Mouse (Mus musculus) hindbrain, embryonic 10.5 days (tissue): ENCODE results near the gene Cd82. TPM values are rescaled to one million over a fixed set of nuclear protein-coding genes. Genes with fewer than 3 reads are reported as not detected.
A peak's percentile ranks its signal among the peaks of the same experiment; 100 is the strongest.

Source experiments
- DNase-seq: peaks from one replicate; pipeline ENCODE4 v3.0.0-alpha.2; 2017; ENCODE audit warnings: low spot score
- H3K27ac ChIP-seq: fragments of 300-500 bp; sonication (generic); 2 replicates; pipeline ENCODE4 v1.5.1; 2016; ENCODE audit warnings: mild to moderate bottlenecking, moderate library complexity
- H3K27me3 ChIP-seq: fragments of 300-500 bp; sonication (generic); 2 replicates; pipeline ENCODE4 v1.6.1; 2016; ENCODE audit warnings: mild to moderate bottlenecking; ENCODE audit not compliant: poor library complexity, insufficient read depth, severe bottlenecking
- H3K36me3 ChIP-seq: fragments of 300-500 bp; sonication (generic); 2 replicates; pipeline ENCODE4 v1.6.1; 2016; ENCODE audit warnings: mild to moderate bottlenecking, moderate library complexity
- H3K4me1 ChIP-seq: fragments of 300-500 bp; sonication (generic); replicated peaks from 2 replicates; pipeline ENCODE4 v1.6.1; 2016; ENCODE audit warnings: mild to moderate bottlenecking
- H3K4me3 ChIP-seq: fragments of 300-500 bp; sonication (generic); 2 replicates; pipeline ENCODE4 v1.5.1; 2016; ENCODE audit warnings: mild to moderate bottlenecking, moderate library complexity
- H3K9me3 ChIP-seq: fragments of 300-500 bp; sonication (generic); 2 replicates; pipeline ENCODE4 v1.6.1; 2016; ENCODE audit warnings: mild to moderate bottlenecking, moderate library complexity
- WGBS: fragments of 180-500 bp; shearing (Covaris S2); methylation state at CpG from one replicate; pipeline ENCODE4 v1.1.7; 2016; 5-methylcytosine and 5-hydroxymethylcytosine counted together
- polyA plus RNA-seq: library from polyadenylated mRNA; unstranded; fragments of >200 nt; fragmentation: Nextera tagmentation; extraction: Ambion mirVana; gene quantifications from 2 replicates; pipeline ENCODE4 v1.2.1, GENCODE M21; 2016

Cd82 gene
- polyA plus RNA-seq, 1 experiment from 2014 or later, result 10.3 TPM

DNA sequence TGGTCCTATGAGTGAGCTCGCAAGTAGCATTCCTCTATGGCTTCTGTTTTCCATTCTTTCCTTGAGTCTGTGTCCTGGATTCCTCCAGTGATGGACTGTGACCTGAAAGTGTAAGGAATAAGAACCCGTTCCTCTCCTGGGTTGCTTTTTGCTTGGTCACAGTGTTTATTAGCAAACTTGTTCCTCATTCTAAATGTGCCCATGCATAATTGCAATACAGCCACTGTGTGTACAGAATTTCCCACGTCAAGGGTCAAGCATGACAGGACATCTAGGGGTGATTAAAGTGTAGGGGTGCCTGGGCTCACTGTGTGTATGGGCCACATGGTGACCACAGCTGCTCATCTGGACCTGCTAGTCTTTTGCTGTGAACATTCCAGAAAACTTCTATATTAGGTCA lies 28.0 kb downstream of the Cd82 start:
- Histone ChIP-seq H3K27ac (no peak overlapping the region), H3K4me1 (peaks cover 62% of the 10 kb centered on the region), H3K36me3 (no peaks in the 10 kb centered on the region), H3K9me3 (no peaks in the 10 kb centered on the region), H3K4me3 (no peak overlapping the region), H3K27me3 (peaks cover 6% of the 10 kb centered on the region)
- DNase-seq, result no peak
- 92% methylated on average over 3 of the region's 3 CpGs for WGBS

DNA sequence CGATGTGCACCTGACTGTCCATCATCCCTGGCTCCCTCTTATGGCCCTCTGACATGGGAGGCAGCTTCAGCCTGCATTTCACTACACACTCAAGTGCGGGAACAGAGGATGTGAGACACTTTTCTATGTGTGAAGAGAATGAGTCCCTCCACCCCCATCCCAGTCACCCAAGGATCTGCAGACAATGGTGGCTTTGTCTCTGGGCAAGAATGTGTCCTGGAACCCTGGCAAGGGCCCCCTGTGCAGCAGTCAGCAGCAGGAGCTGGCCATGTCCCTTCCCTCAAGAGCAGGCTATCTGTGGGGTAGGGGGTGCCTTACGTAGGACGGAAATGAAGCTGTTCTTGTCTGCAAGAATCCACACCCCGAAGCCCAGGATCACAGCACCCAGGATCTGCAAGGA lies 29.4 kb downstream of the Cd82 start:
- peak overlapping the region; percentile 77 for H3K27ac ChIP-seq

DNA sequence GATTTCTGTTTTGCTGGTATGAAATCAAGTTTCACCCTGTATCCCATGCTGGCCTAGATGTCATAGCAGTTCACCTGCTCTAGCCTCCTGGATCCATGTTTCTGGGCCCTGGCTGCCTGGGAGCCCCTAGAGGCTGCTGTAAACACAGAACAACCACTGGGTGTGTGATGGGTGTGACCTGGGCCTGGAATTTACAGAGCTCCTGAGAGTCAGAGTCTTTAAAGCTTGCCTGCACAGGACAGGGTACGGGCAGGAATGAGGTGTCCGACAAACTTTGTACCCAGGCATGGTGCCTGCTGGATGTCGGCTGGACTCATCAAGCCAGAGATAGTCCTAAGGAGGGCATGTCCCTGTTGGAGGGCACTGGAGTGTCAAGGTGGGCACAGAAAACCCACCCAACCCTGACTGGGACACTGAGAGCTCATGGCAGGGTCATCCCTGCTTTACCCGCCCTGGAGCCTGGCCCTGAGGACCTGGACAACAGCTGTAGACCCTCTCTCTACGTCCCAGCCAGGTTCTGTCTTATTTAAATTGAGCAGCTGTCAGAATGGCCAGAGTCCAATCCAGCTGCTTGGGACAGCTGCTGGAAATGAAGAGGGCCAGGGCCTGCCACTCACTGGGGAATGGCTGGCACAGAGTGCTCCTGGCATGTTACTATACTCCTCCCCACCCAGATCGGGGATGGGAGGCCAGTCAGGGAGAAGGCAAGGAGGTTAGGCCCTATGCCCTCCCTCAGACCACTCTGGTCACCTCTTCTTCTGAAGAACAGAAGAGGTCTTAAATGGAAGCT lies 30.1 kb downstream of the Cd82 start:
- Histone ChIP-seq H3K27me3 (peaks cover 10% of the 10 kb centered on the region; the same call in 1 of the 2 replicates), H3K4me3 (no peak overlapping the region), H3K9me3 (no peaks in the 10 kb centered on the region), H3K27ac (peak overlapping the region; percentile 77), H3K36me3 (no peaks in the 10 kb centered on the region), H3K4me1 (peaks cover 58% of the 10 kb centered on the region)
- 89% methylated on average over 6 of the region's 6 CpGs for WGBS
- DNase-seq, result no peak

More for the DNA sequence above, 29.4 kb downstream of the Cd82 start:
- DNase-seq, result no peak
- peaks cover 56% of the 10 kb centered on the region for H3K4me1 ChIP-seq
- no peaks in the 10 kb centered on the region for H3K9me3 ChIP-seq
- WGBS, result 67% methylated on average over 5 of the region's 5 CpGs
- H3K4me3 ChIP-seq, result no peak overlapping the region
- no peaks in the 10 kb centered on the region for H3K36me3 ChIP-seq
- peaks cover 8% of the 10 kb centered on the region for H3K27me3 ChIP-seq

DNA sequence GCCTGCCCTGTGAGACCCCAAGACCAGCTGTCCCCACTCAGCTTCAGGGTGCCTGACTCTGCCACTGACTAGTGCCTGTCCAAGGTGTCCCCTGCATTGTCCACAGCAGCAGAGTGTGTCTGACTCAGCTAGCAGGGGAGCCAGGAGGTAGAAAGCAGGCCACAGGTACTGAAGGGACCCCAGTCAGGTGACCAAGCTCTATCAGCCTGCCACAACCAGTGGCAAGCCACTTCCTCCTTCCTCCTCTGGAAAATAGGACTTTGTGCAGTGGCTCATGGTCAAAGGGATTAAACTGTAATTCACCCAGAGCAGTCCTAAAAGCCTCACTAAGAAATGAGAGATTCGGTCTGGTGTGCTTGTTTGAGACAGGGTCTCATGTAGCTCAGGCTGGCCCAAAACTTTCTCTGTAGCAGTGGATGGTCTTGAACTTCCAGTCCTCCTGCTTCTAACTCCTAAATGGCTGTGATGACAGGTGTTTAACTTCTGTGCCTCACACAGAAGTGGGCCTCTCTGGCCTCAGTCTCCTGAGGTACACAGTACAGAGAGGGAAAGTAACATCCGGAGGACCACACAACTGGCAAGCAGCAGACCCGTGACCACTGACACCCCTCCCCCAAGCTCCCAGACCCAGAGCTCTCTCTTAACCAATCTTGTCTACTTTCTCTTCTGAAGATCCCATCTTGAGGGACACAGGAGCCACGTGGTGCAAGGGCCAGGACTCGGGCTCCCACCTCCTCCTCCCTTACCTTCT lies 31.2 kb downstream of the Cd82 start:
- WGBS, result 75% methylated on average over 5 of the region's 5 CpGs
- peak overlapping the region; percentile 77 for H3K27ac ChIP-seq
- H3K9me3 ChIP-seq, result no peaks in the 10 kb centered on the region
- DNase-seq, result no peak
- H3K36me3 ChIP-seq, result no peaks in the 10 kb centered on the region
- H3K27me3 ChIP-seq, result 0 out of 2 replicates have a peak, but pooled peaks cover 11% of the 10 kb centered on the region
- no peak overlapping the region for H3K4me3 ChIP-seq
- peaks cover 58% of the 10 kb centered on the region for H3K4me1 ChIP-seq

DNA sequence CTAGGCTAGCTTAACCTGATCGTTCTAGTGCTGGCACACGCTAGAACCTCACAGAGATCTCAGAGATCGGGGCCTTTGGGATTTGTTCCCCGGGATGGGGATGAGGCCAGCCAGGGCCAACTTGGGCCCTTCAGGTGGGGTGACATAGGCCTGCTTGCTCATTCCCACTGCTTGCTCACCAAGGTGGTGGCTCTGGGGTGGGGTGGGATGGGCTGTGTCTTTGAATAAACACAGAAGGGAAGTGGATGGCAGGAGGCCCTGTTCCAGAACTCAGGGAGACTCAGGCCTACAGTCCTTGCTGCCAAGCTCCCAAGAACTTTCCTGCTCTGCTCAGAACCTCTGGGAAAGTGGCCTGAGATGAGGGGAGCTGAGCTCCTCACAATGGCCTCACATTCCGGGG lies 31.9 kb downstream of the Cd82 start:
- Histone ChIP-seq H3K27ac (peak overlapping the region; percentile 77), H3K9me3 (no peaks in the 10 kb centered on the region), H3K36me3 (no peaks in the 10 kb centered on the region), H3K4me1 (peaks cover 64% of the 10 kb centered on the region), H3K4me3 (no peak overlapping the region), H3K27me3 (0 out of 2 replicates have a peak, but pooled peaks cover 16% of the 10 kb centered on the region)
- WGBS, result 80% methylated on average over 5 of the region's 5 CpGs
- no peak for DNase-seq

DNA sequence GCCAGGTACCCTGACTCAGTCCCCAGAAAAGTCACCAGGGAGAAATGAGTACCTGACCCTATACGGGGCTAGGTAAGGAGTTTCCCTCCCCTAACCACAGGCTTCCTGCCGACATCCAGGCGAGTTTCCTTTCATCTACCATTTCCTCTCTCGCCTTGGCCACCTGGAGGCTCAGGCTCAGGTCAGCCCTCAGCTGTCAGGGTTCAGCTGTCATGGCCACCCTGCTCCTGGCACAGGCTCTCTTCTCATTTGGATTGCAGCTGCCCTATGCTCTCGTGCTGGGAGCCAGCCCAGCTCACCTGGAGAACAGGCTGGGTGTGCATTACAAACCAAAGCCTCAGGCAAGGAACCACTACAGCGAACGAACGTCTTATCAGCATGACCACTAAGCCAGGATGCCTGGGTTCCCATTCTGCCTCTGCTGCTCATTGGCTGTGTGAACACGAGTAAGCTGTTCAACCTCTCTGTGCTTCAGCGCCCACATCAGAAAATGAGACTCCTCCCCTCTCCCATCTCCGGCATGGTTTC lies 34.9 kb downstream of the Cd82 start:
- 61% methylated on average over 11 of the region's 11 CpGs for WGBS
- Histone ChIP-seq H3K36me3 (no peaks in the 10 kb centered on the region), H3K9me3 (no peaks in the 10 kb centered on the region), H3K4me3 (no peak overlapping the region), H3K27ac (no peak overlapping the region), H3K4me1 (peaks cover 63% of the 10 kb centered on the region), H3K27me3 (peaks cover 16% of the 10 kb centered on the region; the same call in 1 of the 2 replicates)
- DNase-seq, result no peak

DNA sequence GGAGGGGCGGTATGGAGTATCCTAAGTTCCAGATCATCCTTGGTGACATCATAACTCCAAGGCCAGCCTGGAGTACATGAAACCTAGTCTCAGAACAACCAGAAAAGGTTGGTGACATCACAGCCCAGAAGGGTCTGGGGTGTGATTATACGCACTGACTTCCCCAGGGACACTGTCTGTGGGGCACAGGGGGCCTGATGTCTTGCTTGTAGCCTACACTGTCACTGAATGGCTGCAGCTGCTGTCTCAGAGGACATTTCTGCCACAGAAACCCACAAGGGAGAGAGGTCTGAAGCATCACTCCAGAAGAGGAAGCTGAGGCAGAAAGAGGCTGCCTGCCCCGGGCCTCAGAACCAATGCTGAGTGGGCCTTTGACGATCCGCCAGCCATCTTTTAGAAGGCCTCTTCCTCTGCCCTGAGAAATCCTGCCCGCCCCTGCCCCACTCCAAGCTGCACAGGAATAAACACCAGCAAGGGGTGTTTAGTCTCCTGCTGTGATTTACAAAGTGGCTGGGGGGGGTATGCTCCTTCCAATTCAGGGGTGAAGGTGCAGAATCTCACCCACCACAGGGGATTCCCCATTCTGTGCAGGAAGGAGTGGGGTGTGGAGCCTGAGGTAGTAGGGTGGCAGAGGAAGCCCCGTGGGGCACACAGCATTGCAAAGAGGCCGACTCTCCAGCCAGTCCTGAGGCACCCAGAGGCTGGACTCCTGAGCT lies 35.8 kb downstream of the Cd82 start:
- peaks cover 20% of the 10 kb centered on the region; the same call in 1 of the 2 replicates for H3K27me3 ChIP-seq
- no peak for DNase-seq
- peak overlapping the region; percentile 50 for H3K27ac ChIP-seq
- WGBS, result 64% methylated on average over 8 of the region's 8 CpGs
- H3K36me3 ChIP-seq, result no peaks in the 10 kb centered on the region
- H3K4me3 ChIP-seq, result no peak overlapping the region
- H3K4me1 ChIP-seq, result peaks cover 59% of the 10 kb centered on the region
- H3K9me3 ChIP-seq, result no peaks in the 10 kb centered on the region

DNA sequence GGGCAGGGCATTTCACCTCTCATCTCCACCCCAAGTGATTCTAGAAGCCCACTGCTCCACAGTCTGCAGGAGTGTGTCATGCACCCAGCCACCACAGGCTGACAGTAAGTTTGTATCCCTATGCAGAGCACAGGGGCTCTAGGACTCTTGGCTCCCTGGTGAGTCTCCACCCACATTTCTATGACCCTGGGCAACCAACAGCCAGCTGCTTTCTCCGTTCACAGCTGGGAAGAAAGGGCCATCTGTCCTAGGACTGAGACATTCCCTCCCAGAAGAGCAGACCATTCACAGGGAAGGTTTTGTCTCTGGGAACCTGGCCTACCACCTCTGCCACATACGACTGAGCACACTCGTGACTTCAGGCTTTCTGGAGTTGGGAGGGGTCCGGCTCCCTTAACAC lies 37.1 kb downstream of the Cd82 start:
- peaks cover 24% of the 10 kb centered on the region; the same call in 1 of the 2 replicates for H3K27me3 ChIP-seq
- H3K4me1 ChIP-seq, result peaks cover 50% of the 10 kb centered on the region
- no peak overlapping the region for H3K4me3 ChIP-seq
- H3K36me3 ChIP-seq, result no peaks in the 10 kb centered on the region
- 34% methylated on average over 4 of the region's 4 CpGs for WGBS
- DNase-seq, result no peak
- peak overlapping the region; percentile 71 for H3K27ac ChIP-seq
- no peaks in the 10 kb centered on the region for H3K9me3 ChIP-seq

DNA sequence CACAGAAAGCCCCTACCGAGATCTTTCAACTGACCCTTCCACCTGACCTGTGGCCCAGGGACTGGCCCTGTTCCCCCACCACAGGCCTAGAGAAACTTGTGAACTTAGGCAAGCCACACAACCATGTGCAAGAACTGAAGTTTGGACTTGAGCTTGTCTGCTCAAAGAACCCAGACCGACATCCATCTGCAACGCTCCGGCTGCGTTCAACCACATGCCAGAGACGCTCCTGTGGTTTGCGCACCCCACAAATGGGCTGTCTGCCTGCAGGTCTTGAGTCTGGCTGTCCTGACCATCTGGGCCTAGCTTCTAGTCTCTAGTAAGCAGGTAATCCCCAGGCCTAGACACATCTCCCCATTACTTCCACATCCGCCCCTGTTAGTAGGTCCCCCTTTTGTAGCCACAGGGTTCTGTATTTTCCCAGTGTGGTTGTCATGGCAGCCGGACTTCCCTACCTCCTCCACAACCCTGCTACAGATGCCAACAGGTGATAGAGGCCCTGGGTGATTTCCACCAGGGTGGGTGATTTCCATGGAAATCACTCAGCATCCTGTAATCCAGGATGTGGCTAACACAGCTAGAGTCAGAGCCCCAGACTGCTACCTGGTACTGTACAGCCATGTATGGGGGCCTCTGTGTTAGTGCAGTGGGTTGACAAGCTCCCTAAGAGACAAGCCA lies 38.5 kb downstream of the Cd82 start:
- peaks cover 43% of the 10 kb centered on the region for H3K4me1 ChIP-seq
- no peak overlapping the region for H3K4me3 ChIP-seq
- peaks cover 29% of the 10 kb centered on the region for H3K27me3 ChIP-seq
- H3K36me3 ChIP-seq, result no peaks in the 10 kb centered on the region
- 0 out of 2 replicates have a peak overlapping the region, but pooled peaks have one; percentile 12 for H3K27ac ChIP-seq
- WGBS, result 92% methylated on average over 9 of the region's 9 CpGs
- no peaks in the 10 kb centered on the region for H3K9me3 ChIP-seq
- DNase-seq, result no peak

DNA sequence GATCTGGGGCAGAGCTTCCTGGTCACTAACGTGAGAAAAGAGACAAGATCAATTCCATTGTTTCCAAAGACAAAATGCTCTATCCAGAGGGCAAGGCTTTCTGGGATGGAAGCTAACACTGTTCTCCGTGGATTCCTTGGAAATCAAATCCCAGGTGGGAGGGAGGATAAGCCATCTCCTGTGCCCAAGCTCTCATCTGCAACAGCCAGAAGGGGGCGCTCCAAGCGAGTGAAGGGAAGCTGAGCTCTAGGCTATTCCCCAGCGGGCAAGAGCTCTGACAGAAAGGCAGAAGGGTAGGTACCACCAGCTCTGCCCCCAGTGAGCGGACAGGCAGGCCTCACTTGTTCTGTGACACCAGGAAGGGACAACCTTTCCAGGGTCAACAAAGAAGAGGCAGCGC lies 41.6 kb downstream of the Cd82 start:
- 25% methylated on average over 7 of the region's 7 CpGs for WGBS
- no peaks in the 10 kb centered on the region for H3K9me3 ChIP-seq
- H3K4me1 ChIP-seq, result peaks cover 37% of the 10 kb centered on the region
- H3K27me3 ChIP-seq, result peaks cover 38% of the 10 kb centered on the region
- no peak overlapping the region for H3K27ac ChIP-seq
- no peak overlapping the region for H3K4me3 ChIP-seq
- peak; percentile 74 for DNase-seq
- no peaks in the 10 kb centered on the region for H3K36me3 ChIP-seq

DNA sequence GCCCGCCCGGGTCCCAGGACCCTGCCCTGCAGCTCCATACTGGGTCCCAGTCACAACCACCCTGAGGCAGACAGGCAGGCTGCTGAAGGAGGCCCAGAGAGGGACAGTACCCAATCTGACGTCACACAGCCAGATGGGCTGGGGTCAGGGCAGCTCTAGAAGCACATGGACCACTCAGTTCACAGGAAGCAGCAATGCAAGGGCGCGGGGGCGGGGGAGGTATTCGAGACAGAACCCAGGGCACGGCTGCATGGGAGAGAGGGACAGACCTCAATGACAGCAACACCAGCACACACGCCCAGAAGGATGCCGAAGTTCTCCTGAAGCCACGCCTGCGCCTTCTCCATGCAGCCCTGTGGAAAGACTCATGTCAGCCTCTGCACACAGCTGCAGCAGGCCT lies 43.0 kb downstream of the Cd82 start:
- Histone ChIP-seq H3K4me1 (peaks cover 25% of the 10 kb centered on the region), H3K27ac (no peak overlapping the region; the same call in 1 of the 2 replicates), H3K4me3 (no peak overlapping the region), H3K27me3 (peaks cover 44% of the 10 kb centered on the region), H3K9me3 (no peaks in the 10 kb centered on the region), H3K36me3 (no peaks in the 10 kb centered on the region)
- DNase-seq, result no peak
- WGBS, result 83% methylated on average over 12 of the region's 12 CpGs

DNA sequence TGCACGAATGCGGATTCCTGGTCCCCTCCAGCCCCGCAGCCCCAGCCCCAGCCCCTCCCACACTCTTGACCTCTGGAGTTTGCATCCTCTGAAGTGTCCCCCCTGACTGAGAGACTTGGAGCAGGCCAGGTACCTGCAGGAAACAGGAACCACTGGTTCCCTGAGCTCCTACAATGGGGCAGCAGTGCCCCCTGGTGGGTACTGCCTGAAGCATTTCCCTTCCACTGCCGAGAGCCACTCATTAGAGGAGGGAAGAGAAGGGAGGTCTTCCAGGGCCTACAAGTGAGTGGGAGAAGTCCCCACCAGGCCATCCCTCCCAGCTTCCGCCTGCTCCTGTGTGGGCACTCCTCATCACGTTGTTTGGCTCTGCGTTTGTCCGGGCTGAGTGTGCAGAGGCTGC lies 44.5 kb downstream of the Cd82 start:
- H3K27ac ChIP-seq, result peak overlapping the region; percentile 64

More for the DNA sequence above, 44.5 kb downstream of the Cd82 start:
- Histone ChIP-seq H3K27me3 (peaks cover 44% of the 10 kb centered on the region), H3K4me1 (peaks cover 27% of the 10 kb centered on the region), H3K9me3 (no peaks in the 10 kb centered on the region), H3K4me3 (no peak overlapping the region), H3K36me3 (no peaks in the 10 kb centered on the region)
- DNase-seq, result peak; percentile 86
- 7% methylated on average over 8 of the region's 8 CpGs for WGBS
